Mouse (Mus musculus): Measurements from ENCODE around the gene Plscr3. TPM values are rescaled to one million over a fixed set of nuclear protein-coding genes. Genes with fewer than 3 reads are reported as not detected.

Plscr3 gene
- polyA plus RNA-seq, 1 experiment from 2014 or later = 28.0 TPM

DNA sequence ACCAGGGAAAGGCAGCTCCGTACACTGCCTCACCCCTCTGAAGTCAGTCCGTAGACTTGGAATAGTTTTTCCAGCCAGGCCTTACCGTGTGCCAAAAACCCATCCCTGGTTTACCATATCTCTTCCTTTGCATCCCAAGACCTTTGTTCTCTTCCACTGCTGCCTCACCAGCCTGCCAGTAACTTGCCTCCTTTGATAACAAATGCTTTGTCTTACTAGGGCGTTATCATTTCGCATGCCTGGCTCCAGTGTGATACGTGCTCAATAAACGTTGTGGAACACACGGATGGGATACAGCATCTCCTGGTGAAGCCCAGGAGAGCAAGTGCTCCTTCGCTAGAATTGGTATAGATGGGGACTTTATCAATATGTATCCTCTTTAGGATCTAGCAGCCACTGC lies 21.2 kb downstream of the Plscr3 start:
- Histone ChIP-seq H3K36me3 (no peaks in the 10 kb centered on the region), H3K27ac (no peak overlapping the region; the same call in 1 of the 2 replicates), H3K9me3 (replicated peaks) (no peaks in the 10 kb centered on the region), H3K4me1 (replicated peaks) (peaks cover 57% of the 10 kb centered on the region), H3K27me3 (no peaks in the 10 kb centered on the region), H3K4me3 (replicated peaks) (no peak overlapping the region), H3K4me2 (no peak overlapping the region), H3K9ac (peak overlapping the region; percentile 23; the same call in 1 of the 2 replicates)
- WGBS (ENCODE audit: insufficient replicate concordance) = 33% methylated on average over 9 of the region's 9 CpGs
- peak; percentile 63 for ATAC-seq (ENCODE audit: low read depth)
- no peak for DNase-seq

GRCm38 (mm10) chr11:69870289-69871069 lies 24.3 kb downstream of the Plscr3 start:
- Histone ChIP-seq H3K4me3 (replicated peaks) (no peak overlapping the region), H3K9me3 (replicated peaks) (no peaks in the 10 kb centered on the region), H3K36me3 (no peaks in the 10 kb centered on the region), H3K27me3 (no peaks in the 10 kb centered on the region), H3K27ac (no peak overlapping the region; the same call in 1 of the 2 replicates), H3K4me1 (replicated peaks) (peaks cover 44% of the 10 kb centered on the region), H3K9ac (no peak overlapping the region), H3K4me2 (no peak overlapping the region)
- DNase-seq (no peak), ATAC-seq (ENCODE audit: low read depth) (peak; percentile 58; the same call in 1 of the 2 replicates)
- WGBS (ENCODE audit: insufficient replicate concordance) = 56% methylated on average over 2 of the region's 2 CpGs

- Histone ChIP-seq H3K4me2 (no peak overlapping the region), H3K9me3 (replicated peaks) (no peaks in the 10 kb centered on the region), H3K27ac (no peak overlapping the region), H3K4me1 (replicated peaks) (peaks cover 48% of the 10 kb centered on the region), H3K9ac (no peak overlapping the region), H3K4me3 (replicated peaks) (no peak overlapping the region), H3K36me3 (no peaks in the 10 kb centered on the region), H3K27me3 (no peaks in the 10 kb centered on the region)
- 80% methylated on average over 7 of the region's 7 CpGs for WGBS (ENCODE audit: insufficient replicate concordance)
- ATAC-seq (ENCODE audit: low read depth) = no peak
- no peak for DNase-seq
Observed at GRCm38 (mm10) chr11:69871822-69872221, 25.6 kb downstream of the Plscr3 start.

DNA sequence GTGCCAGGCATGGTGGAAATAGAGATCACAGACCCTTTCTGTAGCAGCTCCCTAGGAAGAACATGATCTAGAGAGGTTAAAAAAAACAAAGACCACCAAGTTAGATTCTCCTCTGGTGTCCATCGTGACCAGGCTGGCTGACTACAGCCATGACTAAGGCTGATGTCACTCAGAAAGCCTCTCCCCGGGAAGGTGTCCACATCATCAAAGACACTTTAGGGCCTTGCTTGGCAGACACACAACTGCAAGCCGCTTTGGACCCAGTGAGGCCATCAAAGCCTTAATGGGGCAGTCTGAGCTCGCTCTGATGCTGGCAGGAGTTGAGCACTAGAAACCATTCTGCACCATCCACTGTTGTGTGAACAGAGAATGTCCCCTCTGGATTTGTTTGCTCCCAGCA lies 26.3 kb downstream of the Plscr3 start:
- Histone ChIP-seq H3K4me3 (replicated peaks) (no peak overlapping the region), H3K4me2 (no peak overlapping the region), H3K9ac (no peak overlapping the region), H3K27me3 (no peaks in the 10 kb centered on the region), H3K27ac (0 out of 2 replicates have a peak overlapping the region, but pooled peaks have one; percentile 16), H3K36me3 (no peaks in the 10 kb centered on the region), H3K4me1 (replicated peaks) (peaks cover 48% of the 10 kb centered on the region), H3K9me3 (replicated peaks) (no peaks in the 10 kb centered on the region)
- no peak for DNase-seq
- ATAC-seq (ENCODE audit: low read depth) = no peak
- 74% methylated on average over 4 of the region's 4 CpGs for WGBS (ENCODE audit: insufficient replicate concordance)

- Histone ChIP-seq H3K9ac (0 out of 2 replicates have a peak overlapping the region, but pooled peaks have one; percentile 6), H3K36me3 (no peaks in the 10 kb centered on the region), H3K9me3 (replicated peaks) (no peaks in the 10 kb centered on the region), H3K4me1 (replicated peaks) (peaks cover 71% of the 10 kb centered on the region), H3K4me3 (replicated peaks) (no peak overlapping the region), H3K27me3 (no peaks in the 10 kb centered on the region), H3K4me2 (peak overlapping the region; percentile 44; the same call in 1 of the 2 replicates), H3K27ac (peak overlapping the region; percentile 60; the same call in 1 of the 2 replicates)
- 35% methylated on average over 7 of the region's 7 CpGs for WGBS (ENCODE audit: insufficient replicate concordance)
- no peak for ATAC-seq (ENCODE audit: low read depth)
- DNase-seq = no peak
Observed at GRCm38 (mm10) chr11:69876186-69876585, 30.0 kb downstream of the Plscr3 start.

DNA sequence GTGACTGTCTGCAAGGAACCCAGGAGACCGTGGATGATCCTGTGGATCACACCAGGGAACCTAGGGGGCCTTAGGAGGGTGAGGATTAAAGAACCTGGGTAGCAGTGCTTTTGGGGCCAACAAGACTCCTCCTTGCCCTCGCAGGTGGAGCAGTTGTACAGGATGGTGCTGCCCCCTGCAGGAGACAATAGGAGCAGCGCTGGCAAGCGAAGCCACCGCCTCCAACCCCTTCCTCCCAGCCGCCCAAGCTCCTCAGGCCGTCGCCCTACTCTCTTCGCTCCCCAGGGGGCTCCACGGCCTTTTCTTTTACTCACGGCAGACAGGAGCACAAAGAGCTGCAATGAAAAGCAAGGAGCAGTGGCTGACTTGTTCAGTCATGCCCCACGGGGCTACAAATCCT lies 30.7 kb downstream of the Plscr3 start:
- peak; percentile 21; the same call in 1 of the 2 replicates for ATAC-seq (ENCODE audit: low read depth)

DNA sequence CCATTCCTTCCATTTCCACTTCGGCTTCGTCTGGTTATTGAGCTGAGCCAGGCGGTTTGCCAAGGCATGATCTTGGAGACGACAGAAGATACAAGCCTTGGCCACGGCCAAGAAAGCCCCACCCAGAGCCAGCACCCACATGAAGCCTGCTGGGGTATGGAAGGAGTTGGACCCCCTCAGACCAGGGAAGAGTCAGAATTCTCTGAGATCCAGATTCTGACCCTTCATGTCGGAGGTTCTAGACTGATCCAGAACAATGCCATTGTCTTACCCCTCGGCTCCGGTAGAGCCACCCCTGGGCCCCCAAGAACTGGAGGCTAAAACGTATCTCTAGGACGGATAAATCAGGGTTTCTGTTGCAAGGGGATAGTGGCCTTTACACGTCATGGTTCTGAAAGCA lies 31.7 kb downstream of the Plscr3 start, which contains the start of gene Tmem95:
Gene Tmem95 (minus strand): TSS at position 141 of the 400 bp plus-strand sequence.
- Histone ChIP-seq H3K36me3 (no peaks in the 10 kb centered on the region), H3K27me3 (0 out of 2 replicates have a peak, but pooled peaks cover 4% of the 10 kb centered on the region), H3K9me3 (replicated peaks) (no peaks in the 10 kb centered on the region), H3K4me3 (replicated peaks) (peak within 1 kb of the TSS; percentile 18; the same call in 1 of the 2 replicates), H3K4me2 (peak within 1 kb of the TSS; percentile 97), H3K27ac (peak within 1 kb of the TSS; percentile 85), H3K4me1 (replicated peaks) (peaks cover 82% of the 10 kb centered on the region), H3K9ac (peak within 1 kb of the TSS; percentile 75)
- 76% methylated on average over 11 of the region's 11 CpGs for WGBS (ENCODE audit: insufficient replicate concordance)
- DNase-seq = no peak
- ATAC-seq (ENCODE audit: low read depth) = no peak

More for the DNA sequence above, 30.7 kb downstream of the Plscr3 start:
- peak overlapping the region; percentile 44 for H3K4me2 ChIP-seq
- peak; percentile 82 for DNase-seq
- H3K27me3 ChIP-seq = 0 out of 2 replicates have a peak, but pooled peaks cover 3% of the 10 kb centered on the region
- H3K36me3 ChIP-seq = no peaks in the 10 kb centered on the region
- H3K4me1 ChIP-seq (replicated peaks) = peaks cover 78% of the 10 kb centered on the region
- no peaks in the 10 kb centered on the region for H3K9me3 ChIP-seq (replicated peaks)
- peak overlapping the region; percentile 18; the same call in 1 of the 2 replicates for H3K4me3 ChIP-seq (replicated peaks)
- peak overlapping the region; percentile 42; the same call in 1 of the 2 replicates for H3K9ac ChIP-seq
- 1% methylated on average over 12 of the region's 12 CpGs for WGBS (ENCODE audit: insufficient replicate concordance)
- peak overlapping the region; percentile 24; the same call in 1 of the 2 replicates for H3K27ac ChIP-seq

GRCm38 (mm10) chr11:69878399-69878798 lies 32.2 kb downstream of the Plscr3 start:
- H3K27me3 ChIP-seq = 0 out of 2 replicates have a peak, but pooled peaks cover 4% of the 10 kb centered on the region
- H3K4me1 ChIP-seq (replicated peaks) = peaks cover 82% of the 10 kb centered on the region
- H3K27ac ChIP-seq = peak overlapping the region; percentile 85
- no peaks in the 10 kb centered on the region for H3K9me3 ChIP-seq (replicated peaks)
- DNase-seq = no peak
- no peaks in the 10 kb centered on the region for H3K36me3 ChIP-seq
- 77% methylated on average over 3 of the region's 3 CpGs for WGBS (ENCODE audit: insufficient replicate concordance)
- peak overlapping the region; percentile 75 for H3K9ac ChIP-seq
- ATAC-seq (ENCODE audit: low read depth) = no peak
- H3K4me3 ChIP-seq (replicated peaks) = 0 out of 2 replicates have a peak overlapping the region, but pooled peaks have one; percentile 1
- H3K4me2 ChIP-seq = peak overlapping the region; percentile 97

GRCm38 (mm10) chr11:69878952-69879351 lies 32.8 kb downstream of the Plscr3 start:
- H3K4me1 ChIP-seq (replicated peaks) = peaks cover 88% of the 10 kb centered on the region
- peak overlapping the region; percentile 66; the same call in 1 of the 2 replicates for H3K4me3 ChIP-seq (replicated peaks)
- DNase-seq = peak; percentile 55
- peak overlapping the region; percentile 97 for H3K4me2 ChIP-seq
- H3K27ac ChIP-seq = peak overlapping the region; percentile 85
- H3K27me3 ChIP-seq = 0 out of 2 replicates have a peak, but pooled peaks cover 4% of the 10 kb centered on the region
- WGBS (ENCODE audit: insufficient replicate concordance) = 25% methylated on average over 6 of the region's 6 CpGs
- no peaks in the 10 kb centered on the region for H3K36me3 ChIP-seq
- ATAC-seq (ENCODE audit: low read depth) = peak; percentile 69
- peak overlapping the region; percentile 75 for H3K9ac ChIP-seq
- no peaks in the 10 kb centered on the region for H3K9me3 ChIP-seq (replicated peaks)

- Histone ChIP-seq H3K27ac (peak overlapping the region; percentile 85), H3K4me3 (replicated peaks) (peak overlapping the region; percentile 66), H3K9ac (peak overlapping the region; percentile 75), H3K4me2 (peak overlapping the region; percentile 97), H3K4me1 (replicated peaks) (peaks cover 89% of the 10 kb centered on the region), H3K9me3 (replicated peaks) (no peaks in the 10 kb centered on the region), H3K27me3 (0 out of 2 replicates have a peak, but pooled peaks cover 4% of the 10 kb centered on the region), H3K36me3 (no peaks in the 10 kb centered on the region)
- DNase-seq (no peak), ATAC-seq (ENCODE audit: low read depth) (no peak)
- 73% methylated on average over 15 of the region's 15 CpGs for WGBS (ENCODE audit: insufficient replicate concordance)
Observed at GRCm38 (mm10) chr11:69879711-69880110, 33.5 kb downstream of the Plscr3 start.

DNA sequence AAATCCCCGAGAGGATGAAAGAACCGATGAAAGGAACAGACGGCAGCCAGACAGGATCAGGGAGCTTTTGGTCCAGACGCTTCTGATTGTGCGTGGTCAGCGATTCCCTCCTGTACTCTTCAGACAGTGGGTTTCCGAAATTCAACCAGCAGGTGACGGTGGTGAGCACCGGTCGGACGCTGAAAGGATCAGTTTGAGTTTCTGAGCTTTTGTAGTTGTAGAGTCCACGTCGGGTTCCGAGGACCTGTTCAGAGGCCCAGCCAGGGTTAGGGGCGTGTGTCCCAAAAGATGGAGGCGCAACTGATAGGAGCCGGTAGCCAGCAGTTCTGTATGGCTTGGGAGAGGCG lies 34.3 kb downstream of the Plscr3 start:
- Histone ChIP-seq H3K9me3 (replicated peaks) (no peaks in the 10 kb centered on the region), H3K27ac (peak overlapping the region; percentile 85), H3K27me3 (0 out of 2 replicates have a peak, but pooled peaks cover 4% of the 10 kb centered on the region), H3K4me2 (peak overlapping the region; percentile 97), H3K36me3 (no peaks in the 10 kb centered on the region), H3K4me1 (replicated peaks) (peaks cover 89% of the 10 kb centered on the region), H3K4me3 (replicated peaks) (peak overlapping the region; percentile 66), H3K9ac (peak overlapping the region; percentile 75)
- WGBS (ENCODE audit: insufficient replicate concordance) = under 1% methylated on average over 18 of the region's 18 CpGs
- ATAC-seq (ENCODE audit: low read depth) (peak; percentile 46), DNase-seq (peak; percentile 72)
